Mouse (Mus musculus) megakaryocyte, embryonic 14.5 days (primary cell): ENCODE results near the gene Sez6l. TPM values are rescaled to one million over a fixed set of nuclear protein-coding genes. Genes with fewer than 3 reads are reported as not detected.

ENCODE experiments used
- H3K27me3 ChIP-seq: replicated peaks from 2 replicates; pipeline ENCODE3; 2012; ENCODE audit warnings: inconsistent platforms
- H3K36me3 ChIP-seq: replicated peaks from 2 replicates; pipeline ENCODE3; 2012; ENCODE audit warnings: low read length, inconsistent platforms, mixed read lengths
- H3K4me1 ChIP-seq: 2 replicates; pipeline ENCODE4 v1.6.1; 2012; ENCODE audit warnings: inconsistent platforms
- H3K4me3 ChIP-seq: replicated peaks from 2 replicates; pipeline ENCODE3; 2012; ENCODE audit warnings: moderate library complexity, mild to moderate bottlenecking, inconsistent platforms
- H3K9me3 ChIP-seq: 2 replicates; pipeline ENCODE4 v1.6.1; 2012; ENCODE audit warnings: inconsistent platforms
- FLI1 ChIP-seq: IDR thresholded peaks from 2 replicates; pipeline ENCODE4 v1.6.1; 2012; ENCODE audit warnings: low read length, inconsistent platforms, mixed read lengths
- GATA1 ChIP-seq: IDR thresholded peaks from 3 replicates; pipeline ENCODE4 v1.6.1; 2012; ENCODE audit warnings: mixed read lengths, low read length, inconsistent platforms, borderline replicate concordance
- polyA plus RNA-seq: library from polyadenylated mRNA; stranded (reverse); fragments of >175 nt; gene quantifications from 2 replicates; pipeline ENCODE4 v1.2.3, GENCODE M21; 2012; ENCODE audit warnings: low replicate concordance; ENCODE audit not compliant: insufficient read depth

Sez6l gene
- polyA plus RNA-seq, 1 experiment = not detected

DNA sequence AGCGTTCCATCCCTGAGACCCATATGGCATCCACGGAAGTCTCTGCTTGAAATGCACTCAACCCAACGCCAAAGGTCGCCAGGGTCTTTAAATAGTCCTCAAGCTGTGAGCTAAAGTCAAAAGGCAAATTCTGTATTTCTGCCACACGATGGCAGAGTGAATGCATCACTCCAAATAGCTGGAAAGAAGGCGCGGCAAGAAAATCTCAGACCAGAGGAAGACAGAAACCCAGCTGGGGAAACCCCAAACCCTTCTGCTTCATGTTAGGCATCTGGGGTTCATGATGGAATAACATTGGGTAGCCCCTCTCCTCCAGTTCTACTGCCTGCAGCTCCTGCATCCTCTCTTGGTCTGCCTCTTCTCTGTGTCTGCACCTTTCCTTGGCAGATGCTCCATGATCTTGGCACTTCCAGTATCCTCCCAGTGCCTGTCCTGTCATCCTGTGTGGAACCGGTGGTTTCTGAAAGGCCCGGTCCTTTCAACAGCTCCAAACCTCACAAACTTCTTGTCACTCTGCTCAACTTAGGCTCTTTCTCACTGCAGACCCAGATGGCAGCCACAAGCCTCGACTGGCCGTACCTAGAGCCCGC, 121.9 kb downstream of the Sez6l start:
- Histone ChIP-seq H3K4me3 (no peak overlapping the region), H3K36me3 (no peaks in the 10 kb centered on the region), H3K27me3 (peaks cover 80% of the 10 kb centered on the region), H3K9me3 (peaks cover 23% of the 10 kb centered on the region), H3K4me1 (peaks cover 17% of the 10 kb centered on the region)
- TF ChIP-seq GATA1 (no peak), FLI1 (no peak)

DNA sequence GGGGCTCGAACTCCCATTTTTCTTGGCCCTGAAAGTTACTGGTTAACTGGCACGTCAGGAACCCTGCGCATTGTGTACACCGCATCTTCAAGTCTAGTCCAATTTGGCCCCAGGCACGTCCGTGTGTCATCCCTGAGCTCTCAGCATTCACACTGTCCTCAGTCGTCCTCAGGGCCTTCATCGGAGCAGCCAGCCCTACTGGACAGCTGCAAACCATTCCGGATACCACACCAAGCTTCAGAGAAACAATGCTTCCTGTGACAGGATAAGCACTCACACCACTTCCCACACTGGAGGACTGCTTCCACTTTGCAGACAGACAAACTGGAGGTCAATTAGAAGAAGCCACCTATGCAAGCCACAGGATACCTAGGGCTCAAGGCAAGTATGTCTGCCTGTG, 123.9 kb downstream of the Sez6l start:
- peaks cover 23% of the 10 kb centered on the region for H3K9me3 ChIP-seq
- TF ChIP-seq FLI1 = no peak
- no peak for TF ChIP-seq GATA1
- peaks cover 17% of the 10 kb centered on the region for H3K4me1 ChIP-seq

DNA sequence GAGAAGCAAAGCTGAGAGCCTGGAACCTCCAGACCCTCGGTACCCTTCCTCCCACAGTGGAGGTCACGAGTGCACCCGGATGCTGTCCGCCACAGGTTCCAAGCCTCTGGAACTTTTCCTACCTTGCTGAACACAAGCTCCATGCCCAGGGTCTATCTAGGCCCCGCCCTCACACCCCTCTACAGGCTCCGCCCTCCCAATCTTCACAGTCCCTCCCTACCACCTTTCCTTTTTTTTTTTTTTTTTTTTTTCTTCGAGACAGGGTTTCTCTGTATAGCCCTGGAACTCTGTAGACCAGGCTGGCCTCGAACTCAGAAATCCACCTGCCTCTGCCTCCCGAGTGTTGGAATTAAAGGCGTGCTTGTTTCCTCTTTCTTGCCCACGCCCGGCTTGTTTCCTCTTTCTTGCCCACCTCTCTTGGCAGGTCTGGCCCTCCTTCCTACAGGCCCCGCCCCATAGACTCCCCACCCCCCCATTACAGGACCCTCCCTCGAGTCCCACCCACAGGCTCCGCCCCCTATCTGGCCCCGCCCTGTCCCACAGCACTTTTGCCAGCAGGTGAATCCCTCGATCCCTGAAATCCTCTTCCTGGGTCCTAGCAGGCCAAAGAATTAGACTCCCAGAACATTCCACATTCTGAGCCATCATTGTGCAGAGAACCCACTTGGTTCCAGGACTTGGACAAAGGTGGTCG, 128.1 kb downstream of the Sez6l start, which contains the start of gene Gm6588:
Gene Gm6588 (plus strand): TSS at position 680 of the 694 bp plus-strand sequence.
- Histone ChIP-seq H3K9me3 (no peaks in the 10 kb centered on the region), H3K36me3 (no peaks in the 10 kb centered on the region), H3K4me1 (peaks cover 13% of the 10 kb centered on the region), H3K27me3 (peaks cover 53% of the 10 kb centered on the region), H3K4me3 (no peak within 1 kb of the TSS)
- no peak for TF ChIP-seq FLI1
- TF ChIP-seq GATA1 = no peak

More for the DNA sequence above, 123.9 kb downstream of the Sez6l start:
- peaks cover 85% of the 10 kb centered on the region for H3K27me3 ChIP-seq
- H3K4me3 ChIP-seq = peak overlapping the region; percentile 17
- H3K36me3 ChIP-seq = no peaks in the 10 kb centered on the region

DNA sequence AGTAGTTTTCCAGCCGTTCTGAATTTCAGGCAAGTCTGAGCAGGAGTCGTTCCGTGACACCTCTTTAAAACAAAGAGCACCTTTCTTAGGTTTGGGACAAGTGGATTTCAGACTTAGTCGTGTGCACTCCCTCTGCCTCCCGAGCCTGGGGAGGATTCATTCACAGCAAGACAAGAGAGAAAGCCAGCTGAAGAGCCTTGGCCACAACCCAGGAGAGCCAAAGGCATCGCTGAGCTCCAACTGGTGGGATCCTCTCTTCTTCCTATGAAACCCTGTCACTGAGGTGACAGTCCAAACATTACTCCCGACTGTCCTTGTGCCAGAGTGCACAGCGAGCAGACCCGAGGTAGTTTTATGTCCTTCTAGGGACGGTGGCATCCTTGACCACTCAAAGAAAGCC, 138.4 kb downstream of the Sez6l start:
- Histone ChIP-seq H3K9me3 (peaks cover 6% of the 10 kb centered on the region), H3K4me1 (peaks cover 3% of the 10 kb centered on the region; the same call in 1 of the 2 replicates), H3K27me3 (peaks cover 83% of the 10 kb centered on the region), H3K4me3 (no peak overlapping the region), H3K36me3 (no peaks in the 10 kb centered on the region)
- TF ChIP-seq FLI1 = no peak
- no peak for TF ChIP-seq GATA1

DNA sequence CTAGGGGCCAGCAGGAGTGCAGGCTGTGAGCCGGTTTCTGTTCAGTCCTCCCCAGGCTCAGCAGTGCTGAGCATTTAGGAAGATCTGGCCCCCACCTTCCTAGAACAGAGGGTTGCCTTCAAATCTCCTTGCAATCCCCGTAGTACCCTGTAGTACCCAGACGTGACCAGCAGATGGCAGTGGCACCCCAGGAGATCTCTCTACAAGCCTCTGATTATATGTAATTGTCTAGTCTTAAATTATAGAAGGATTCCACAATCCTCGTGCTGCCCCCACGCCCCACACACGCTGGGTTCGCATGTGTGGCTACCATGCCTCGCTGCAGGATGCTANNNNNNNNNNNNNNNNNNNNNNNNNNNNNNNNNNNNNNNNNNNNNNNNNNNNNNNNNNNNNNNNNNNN, 144.0 kb downstream of the Sez6l start:
- H3K9me3 ChIP-seq = peaks cover 6% of the 10 kb centered on the region
- peaks cover 91% of the 10 kb centered on the region for H3K27me3 ChIP-seq
- H3K36me3 ChIP-seq = no peaks in the 10 kb centered on the region
- TF ChIP-seq GATA1 = no peak
- no peak for TF ChIP-seq FLI1
- peaks cover 18% of the 10 kb centered on the region for H3K4me1 ChIP-seq
- no peak overlapping the region for H3K4me3 ChIP-seq

DNA sequence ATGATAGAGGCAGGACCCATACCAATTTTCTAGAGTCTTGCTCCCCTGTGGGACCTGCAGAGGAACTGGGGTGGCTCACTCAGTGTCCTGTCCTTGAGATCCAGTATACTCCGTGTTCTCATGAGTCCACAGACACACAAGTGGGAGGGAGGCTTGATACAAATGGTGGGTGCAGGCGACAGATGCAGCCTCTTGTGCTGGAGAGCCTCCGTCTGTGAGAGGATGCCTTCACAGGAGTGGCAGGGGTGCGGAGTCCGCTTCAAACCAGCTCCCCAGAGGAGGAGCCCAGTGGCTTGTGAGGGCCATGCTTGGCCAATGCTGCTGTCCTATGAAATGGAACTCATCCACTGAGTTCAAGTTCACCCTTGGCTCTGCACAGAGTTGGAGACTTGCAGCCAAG, 145.0 kb downstream of the Sez6l start:
- Histone ChIP-seq H3K4me3 (no peak overlapping the region), H3K36me3 (no peaks in the 10 kb centered on the region), H3K27me3 (peaks cover 89% of the 10 kb centered on the region), H3K9me3 (peaks cover 11% of the 10 kb centered on the region), H3K4me1 (peaks cover 14% of the 10 kb centered on the region)
- no peak for TF ChIP-seq FLI1
- TF ChIP-seq GATA1 = no peak

DNA sequence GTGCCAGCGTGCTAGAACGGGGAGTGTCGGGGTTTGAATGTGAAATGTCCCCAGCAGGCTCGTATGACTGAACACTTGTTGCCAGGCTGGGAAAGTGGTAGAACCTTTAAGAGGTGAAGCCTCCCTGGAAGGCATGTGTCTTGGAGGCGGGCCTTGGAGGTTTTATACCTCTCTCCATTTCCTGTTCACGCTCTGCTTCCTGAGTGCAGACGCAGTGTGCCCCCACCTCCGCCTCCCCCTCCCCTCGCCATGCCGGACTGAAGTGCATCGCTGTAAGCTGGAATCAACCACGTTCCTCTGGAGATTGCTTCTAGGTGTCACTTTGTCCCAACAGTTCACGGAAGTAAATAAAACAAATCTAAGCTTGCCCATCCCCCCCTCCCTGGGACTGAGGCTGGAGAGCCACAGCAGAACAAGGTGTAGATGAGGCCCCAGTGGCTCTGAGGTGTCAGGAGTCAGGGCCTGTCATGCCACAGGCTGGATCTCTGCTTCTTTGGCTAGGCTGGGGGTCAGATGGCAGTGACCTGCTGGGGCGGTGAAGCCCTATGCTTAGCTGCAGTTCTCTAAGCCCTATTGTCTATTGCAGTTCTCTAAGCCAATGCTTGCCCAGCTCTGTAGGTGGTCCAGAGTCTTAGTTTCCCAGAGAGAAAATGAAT, 145.7 kb downstream of the Sez6l start:
- Histone ChIP-seq H3K9me3 (peaks cover 11% of the 10 kb centered on the region), H3K27me3 (peaks cover 88% of the 10 kb centered on the region), H3K4me3 (no peak overlapping the region), H3K4me1 (peaks cover 21% of the 10 kb centered on the region), H3K36me3 (no peaks in the 10 kb centered on the region)
- TF ChIP-seq GATA1 = no peak
- TF ChIP-seq FLI1 = no peak

DNA sequence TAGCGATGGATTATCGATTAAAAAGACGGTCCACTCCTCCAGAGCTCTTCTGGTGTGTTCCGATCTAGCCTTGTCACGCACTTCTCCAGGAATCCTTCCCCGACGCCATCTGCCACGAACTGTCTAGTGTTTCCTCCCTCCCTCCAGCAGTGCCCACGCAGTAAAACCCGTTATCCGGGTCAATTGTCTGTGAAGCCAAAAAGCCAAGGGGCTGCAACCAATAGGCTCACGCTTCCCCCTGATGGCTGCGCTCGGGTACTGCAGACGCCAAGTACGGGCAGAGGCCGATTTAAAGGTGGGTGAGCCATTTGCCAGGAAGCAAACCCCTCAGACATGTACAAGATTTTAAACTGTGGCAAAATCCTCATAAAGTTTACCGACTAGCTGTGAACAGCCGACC, 148.0 kb downstream of the Sez6l start:
- Histone ChIP-seq H3K27me3 (peaks cover 90% of the 10 kb centered on the region), H3K4me1 (peaks cover 24% of the 10 kb centered on the region), H3K9me3 (0 out of 2 replicates have a peak, but pooled peaks cover 5% of the 10 kb centered on the region), H3K36me3 (no peaks in the 10 kb centered on the region), H3K4me3 (peak overlapping the region; percentile 78)
- no peak for TF ChIP-seq FLI1
- TF ChIP-seq GATA1 = no peak

DNA sequence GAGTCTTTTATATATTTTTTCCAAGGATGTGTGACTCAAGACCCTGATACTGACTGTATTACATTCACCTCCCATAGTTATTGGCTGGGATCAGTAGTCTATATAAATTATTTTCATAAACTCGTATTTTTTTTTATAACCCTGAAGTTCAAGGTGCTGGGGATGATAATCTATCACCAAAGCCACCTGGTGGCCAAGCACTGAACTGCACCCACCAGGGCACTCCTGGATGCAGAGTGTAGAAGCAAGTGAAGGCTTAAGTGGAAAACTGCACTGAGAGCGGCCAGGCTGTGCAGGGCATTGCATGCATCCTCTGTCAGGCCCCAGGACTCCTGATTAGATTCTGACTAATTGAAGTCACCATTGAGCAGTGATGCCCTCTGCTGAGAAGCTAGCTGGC, 149.7 kb downstream of the Sez6l start:
- no peak for TF ChIP-seq FLI1
- TF ChIP-seq GATA1 = no peak
- H3K9me3 ChIP-seq = 0 out of 2 replicates have a peak, but pooled peaks cover 5% of the 10 kb centered on the region
- peaks cover 92% of the 10 kb centered on the region for H3K27me3 ChIP-seq

DNA sequence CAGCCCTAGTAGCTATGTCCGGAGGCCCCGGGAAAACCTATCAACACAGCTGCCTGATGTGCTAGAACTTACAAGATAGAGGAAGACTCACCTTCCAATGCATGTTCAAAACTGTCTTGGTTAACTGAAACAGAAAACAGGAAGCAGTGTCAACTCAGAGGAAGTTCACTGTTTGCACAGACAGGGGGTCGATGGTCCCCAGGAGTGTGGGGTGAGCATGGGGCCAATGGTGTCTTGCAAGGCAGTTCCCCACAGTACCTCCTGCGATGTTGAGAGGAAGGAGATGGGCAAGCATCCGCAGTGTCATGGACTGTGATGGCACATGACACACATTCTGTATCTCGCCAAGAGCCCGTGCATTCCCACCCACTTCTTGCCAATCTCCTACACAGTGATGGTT, 150.3 kb downstream of the Sez6l start:
- no peaks in the 10 kb centered on the region for H3K36me3 ChIP-seq
- 0 out of 2 replicates have a peak, but pooled peaks cover 5% of the 10 kb centered on the region for H3K9me3 ChIP-seq
- peaks cover 24% of the 10 kb centered on the region for H3K4me1 ChIP-seq
- H3K4me3 ChIP-seq = no peak overlapping the region
- peaks cover 92% of the 10 kb centered on the region for H3K27me3 ChIP-seq
- no peak for TF ChIP-seq GATA1
- no peak for TF ChIP-seq FLI1

More for the DNA sequence above, 149.7 kb downstream of the Sez6l start:
- Histone ChIP-seq H3K4me1 (peaks cover 24% of the 10 kb centered on the region), H3K36me3 (no peaks in the 10 kb centered on the region), H3K4me3 (no peak overlapping the region)
